In the genomic region with DNA sequence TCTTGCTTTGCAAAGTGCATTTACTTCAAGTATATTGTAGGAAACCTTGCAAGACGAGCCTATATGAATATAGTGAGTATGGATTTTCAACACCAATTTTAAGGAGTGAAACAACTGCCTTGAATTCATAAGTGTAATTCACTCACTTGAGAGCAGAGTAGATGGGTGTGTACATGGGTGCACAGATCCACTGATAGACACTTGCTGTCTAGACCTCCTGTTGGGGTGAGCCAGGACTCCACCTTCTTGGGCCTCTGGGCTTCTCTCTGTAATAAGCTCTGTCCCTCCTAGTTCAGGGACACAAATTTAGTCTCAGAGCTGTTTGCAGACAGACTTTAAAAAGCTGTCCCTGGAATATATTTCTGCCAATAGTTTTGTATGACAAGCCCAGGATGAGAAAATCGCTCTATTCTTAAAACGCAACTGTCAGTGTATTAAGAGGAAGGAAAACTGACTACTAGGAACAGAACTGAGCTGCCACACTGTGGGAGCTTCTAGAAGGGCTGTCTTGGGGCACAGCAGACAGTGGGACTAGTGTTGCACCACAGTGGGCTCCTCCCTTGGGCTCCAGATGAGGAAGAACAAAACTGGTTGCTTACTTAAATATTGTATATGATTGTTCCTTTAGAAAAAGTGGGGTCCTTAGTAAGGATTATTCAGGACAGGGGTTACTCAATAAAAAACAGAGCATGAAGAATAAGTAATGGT, we compare ENCODE assay signal across 16 mouse cellular contexts.
"Had no signal": no experiment of that assay in that cellular context is flagged by ENCODE, and none has a peak within 500 bp of the region (broad histone marks: within the 10 kb centered on the region; RNA-seq: fewer than 3 reads in every experiment).

No protein-coding gene starts in this region.

- H3K27me3 ChIP-seq: limb, embryonic 13.5 days; lung, embryonic 15.5 days; midbrain, embryonic 12.5 days; midbrain, embryonic 15.5 days; stomach, embryonic 15.5 days had no signal

- H3K9ac ChIP-seq: limb, embryonic 13.5 days; liver, embryonic 14.5 days; lung, embryonic 15.5 days; midbrain, embryonic 12.5 days; midbrain, embryonic 15.5 days; stomach, embryonic 15.5 days had no signal

- ATAC-seq: intestine, embryonic 16.5 days; midbrain, embryonic 15.5 days had no signal

- DNase-seq: kidney, adult 18-20 months; kidney, adult 9 months; kidney, postnatal 14 days; lung, adult 18-20 months; right cerebral cortex, adult 18-20 months; thymus, postnatal 25 days had no signal

- H3K27ac ChIP-seq: limb, embryonic 10.5 days; limb, embryonic 13.5 days; liver, embryonic 14.5 days; lung, embryonic 15.5 days; macrophage; midbrain, embryonic 12.5 days; midbrain, embryonic 15.5 days; stomach, embryonic 15.5 days had no signal

- H3K36me3 ChIP-seq: limb, embryonic 10.5 days; limb, embryonic 13.5 days; lung, embryonic 15.5 days; midbrain, embryonic 12.5 days; midbrain, embryonic 15.5 days; stomach, embryonic 15.5 days had no signal

- H3K4me1 ChIP-seq: limb, embryonic 10.5 days; limb, embryonic 13.5 days; lung, embryonic 15.5 days; midbrain, embryonic 12.5 days; midbrain, embryonic 15.5 days; stomach, embryonic 15.5 days had no signal

- H3K9me3 ChIP-seq: limb, embryonic 10.5 days; limb, embryonic 13.5 days; lung, embryonic 15.5 days; midbrain, embryonic 12.5 days; midbrain, embryonic 15.5 days; stomach, embryonic 15.5 days had no signal

- H3K4me3 ChIP-seq: limb, embryonic 10.5 days; limb, embryonic 13.5 days; lung, embryonic 15.5 days; midbrain, embryonic 12.5 days; midbrain, embryonic 15.5 days; myocyte; stomach, embryonic 15.5 days had no signal

- H3K4me2 ChIP-seq: limb, embryonic 13.5 days; lung, embryonic 15.5 days; midbrain, embryonic 12.5 days; midbrain, embryonic 15.5 days; stomach, embryonic 15.5 days had no signal
